Mouse (Mus musculus) thymus, adult 2 months (tissue): ENCODE data around the gene Dyrk2. TPM values are rescaled to one million over a fixed set of nuclear protein-coding genes. Genes with fewer than 3 reads are reported as not detected.
A peak's percentile ranks its signal among the peaks of the same experiment; 100 is the strongest.

Experiments
- DNase-seq: peaks from one replicate; pipeline ENCODE4 v3.0.0; 2021
- H3K27ac ChIP-seq: fragments of 200-500 bp; 2 replicates; pipeline ENCODE4 v1.5.1; 2012; ENCODE audit warnings: low read length, control low read depth; ENCODE audit not compliant: control insufficient read depth, insufficient read depth
- H3K27me3 ChIP-seq: fragments of 200-500 bp; 2 replicates; pipeline ENCODE4 v1.6.1; 2012; ENCODE audit warnings: mild to moderate bottlenecking, low read length, moderate library complexity, mixed read lengths; ENCODE audit not compliant: control insufficient read depth, insufficient read depth
- H3K36me3 ChIP-seq: fragments of 200-500 bp; 2 replicates; pipeline ENCODE4 v1.6.1; 2012; ENCODE audit warnings: mild to moderate bottlenecking, low read length, moderate library complexity; ENCODE audit not compliant: control insufficient read depth, insufficient read depth
- H3K4me1 ChIP-seq: fragments of 200-500 bp; replicated peaks from 2 replicates; pipeline ENCODE4 v1.6.1; 2012; ENCODE audit warnings: low read length; ENCODE audit not compliant: control insufficient read depth, insufficient read depth
- H3K4me3 ChIP-seq: fragments of 200-500 bp; 2 replicates; pipeline ENCODE4 v1.5.1; 2012; ENCODE audit warnings: mild to moderate bottlenecking, low read length, control low read depth, moderate library complexity; ENCODE audit not compliant: control insufficient read depth, insufficient read depth
- CTCF ChIP-seq: fragments of 200-500 bp; IDR thresholded peaks from 2 replicates; pipeline ENCODE4 v1.5.1; 2012; ENCODE audit warnings: mild to moderate bottlenecking, control low read depth, low read length, moderate library complexity, borderline replicate concordance; ENCODE audit not compliant: control insufficient read depth, poor library complexity, insufficient read depth; ENCODE audit errors: extremely low read depth
- POLR2A ChIP-seq: fragments of 200-500 bp; IDR thresholded peaks from 2 replicates; pipeline ENCODE4 v1.6.1; 2012; ENCODE audit warnings: mild to moderate bottlenecking, low read length, control low read depth, moderate library complexity; ENCODE audit not compliant: control insufficient read depth, poor library complexity, insufficient read depth; ENCODE audit errors: extremely low read depth
- WGBS: fragments of 180-500 bp; shearing (Covaris S2); methylation state at CpG from one replicate; pipeline ENCODE4 v1.1.7; 2018; 5-methylcytosine and 5-hydroxymethylcytosine counted together
- polyA plus RNA-seq: library from polyadenylated mRNA; depleted of rRNA; stranded (reverse); fragments of >200 nt; gene quantifications from 2 replicates; pipeline ENCODE4 v1.2.3, GENCODE M21; 2012

Dyrk2 gene
- polyA plus RNA-seq, 1 experiment = 24.5 TPM

- Histone ChIP-seq H3K27ac (no peak overlapping the region), H3K36me3 (no peaks in the 10 kb centered on the region), H3K27me3 (no peaks in the 10 kb centered on the region), H3K4me3 (no peak overlapping the region), H3K4me1 (peaks cover 13% of the 10 kb centered on the region)
- WGBS = 92% methylated on average over 2 of the region's 2 CpGs
- no peak for DNase-seq
- TF ChIP-seq CTCF = no peak
- no peak for TF ChIP-seq POLR2A
These were observed 10.8 kb upstream of the Dyrk2 start for GRCm38 (mm10) chr10:118880776-118881175.

- H3K4me1 ChIP-seq = peaks cover 9% of the 10 kb centered on the region
- no peaks in the 10 kb centered on the region for H3K27me3 ChIP-seq
- no peak overlapping the region for H3K4me3 ChIP-seq
- no peak for DNase-seq
- H3K27ac ChIP-seq = no peak overlapping the region
- no peak for TF ChIP-seq CTCF
- no peak for TF ChIP-seq POLR2A
- H3K36me3 ChIP-seq = no peaks in the 10 kb centered on the region
- 97% methylated on average over 2 of the region's 2 CpGs for WGBS
These were observed 2.2 kb upstream of the Dyrk2 start for GRCm38 (mm10) chr10:118872196-118872595.

DNA sequence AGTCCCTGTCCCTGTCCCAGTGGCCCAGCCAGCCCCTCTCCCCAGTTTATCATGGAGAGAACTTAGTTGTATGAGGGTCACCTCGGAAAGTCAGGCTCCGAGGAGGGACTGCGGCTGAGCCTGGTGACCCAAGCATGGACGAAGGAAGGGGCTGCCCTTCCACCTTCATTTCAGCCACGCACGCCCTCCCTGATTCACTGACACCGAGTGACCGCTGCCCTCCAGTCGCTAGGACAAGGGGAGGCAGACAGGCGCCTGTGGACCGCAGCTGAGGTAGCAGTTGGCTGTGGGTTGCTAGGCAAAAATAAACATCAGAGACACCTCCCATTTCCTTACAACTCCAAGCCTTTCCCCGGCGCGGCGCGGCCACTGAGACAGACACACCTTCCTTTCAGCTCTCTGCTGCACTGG is 413 bp downstream of the Dyrk2 start:
- H3K36me3 ChIP-seq = no peaks in the 10 kb centered on the region
- peak overlapping the region; percentile 70 for H3K4me3 ChIP-seq
- under 1% methylated on average over 16 of the region's 16 CpGs for WGBS
- peak overlapping the region; percentile 24; the same call in 1 of the 2 replicates for H3K27ac ChIP-seq
- DNase-seq = peak; percentile 67
- H3K27me3 ChIP-seq = no peaks in the 10 kb centered on the region
- TF ChIP-seq CTCF (peak; percentile 22; the same call in 1 of the 2 replicates), POLR2A (0 out of 2 replicates have a peak, but pooled peaks have one; percentile 19)
- peaks cover 16% of the 10 kb centered on the region for H3K4me1 ChIP-seq

GRCm38 (mm10) chr10:118868601-118869590 is 1.1 kb downstream of the Dyrk2 start:
- H3K4me1 ChIP-seq = peaks cover 19% of the 10 kb centered on the region
- H3K36me3 ChIP-seq = no peaks in the 10 kb centered on the region
- H3K4me3 ChIP-seq = peak overlapping the region; percentile 76
- peak; percentile 83 for DNase-seq
- TF ChIP-seq CTCF = no peak; the same call in 1 of the 2 replicates
- TF ChIP-seq POLR2A = peak; percentile 95
- no peaks in the 10 kb centered on the region for H3K27me3 ChIP-seq
- under 1% methylated on average over 124 of the region's 130 CpGs for WGBS
- peak overlapping the region; percentile 24; the same call in 1 of the 2 replicates for H3K27ac ChIP-seq

DNA sequence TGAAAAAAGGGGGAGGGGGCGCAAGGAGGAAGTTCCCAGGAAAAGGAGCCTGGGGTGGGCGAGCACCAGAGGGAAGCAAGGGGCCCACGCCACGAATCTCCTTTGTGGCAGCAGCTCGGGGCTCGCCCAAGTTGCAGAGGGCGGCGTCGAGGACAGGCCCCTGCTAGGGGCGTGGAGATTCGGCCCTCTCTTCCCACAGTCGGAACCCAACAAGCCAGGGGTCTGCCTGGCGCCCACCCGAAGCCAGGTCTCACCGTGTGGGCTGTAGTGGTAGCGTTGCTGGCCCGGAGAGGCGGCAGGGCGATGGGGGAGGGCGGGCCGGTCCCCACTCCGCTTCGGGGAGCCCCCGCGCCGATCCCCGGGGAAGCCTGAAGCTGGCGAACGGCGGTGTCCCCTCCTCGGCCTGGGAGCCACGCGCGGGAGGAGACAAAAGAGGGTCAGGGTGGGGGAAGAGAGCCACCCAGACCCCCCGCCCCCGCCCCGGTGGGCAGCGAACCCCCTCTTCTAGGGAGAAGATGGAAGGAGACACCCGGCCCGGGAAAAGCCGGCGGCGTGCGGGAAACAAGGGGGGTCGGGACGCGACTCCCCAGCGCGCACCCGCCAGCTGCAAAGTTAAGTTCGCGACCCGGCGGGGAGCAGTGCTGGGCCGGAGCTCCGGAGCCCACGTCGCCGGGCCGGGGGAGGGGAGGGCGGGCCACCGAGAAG is 2.0 kb downstream of the Dyrk2 start:
- TF ChIP-seq CTCF = no peak
- TF ChIP-seq POLR2A = no peak
- peak; percentile 61 for DNase-seq
- peaks cover 24% of the 10 kb centered on the region for H3K4me1 ChIP-seq
- no peaks in the 10 kb centered on the region for H3K36me3 ChIP-seq
- under 1% methylated on average over 60 of the region's 62 CpGs for WGBS
- peak overlapping the region; percentile 9; the same call in 1 of the 2 replicates for H3K27ac ChIP-seq
- no peaks in the 10 kb centered on the region for H3K27me3 ChIP-seq
- H3K4me3 ChIP-seq = peak overlapping the region; percentile 76

GRCm38 (mm10) chr10:118867304-118867895 is 2.6 kb downstream of the Dyrk2 start:
- DNase-seq = peak; percentile 34
- H3K4me3 ChIP-seq = peak overlapping the region; percentile 76
- 16% methylated on average over 16 of the region's 16 CpGs for whole genome bisulfite sequencing
- peak overlapping the region; percentile 9; the same call in 1 of the 2 replicates for H3K27ac ChIP-seq
- no peak for TF ChIP-seq POLR2A
- TF ChIP-seq CTCF = no peak
- peaks cover 26% of the 10 kb centered on the region for H3K4me1 ChIP-seq
- peaks cover under 1% of the 10 kb centered on the region; the same call in 1 of the 2 replicates for H3K36me3 ChIP-seq
- no peaks in the 10 kb centered on the region for H3K27me3 ChIP-seq
